Mouse (Mus musculus) brain, embryonic 14.5 days (tissue): ENCODE measurements around the gene Ptpra.

ENCODE experiments used
- CTCF ChIP-seq: fragments of 200-500 bp; IDR thresholded peaks from 2 replicates; pipeline ENCODE4 v1.5.1; 2012; ENCODE audit warnings: inconsistent platforms, mild to moderate bottlenecking, moderate library complexity, borderline replicate concordance; ENCODE audit not compliant: insufficient read depth, insufficient read length; ENCODE audit errors: extremely low read depth
- POLR2A ChIP-seq: fragments of 200-500 bp; IDR thresholded peaks from 2 replicates; pipeline ENCODE4 v1.6.1; 2012; ENCODE audit warnings: mild to moderate bottlenecking, inconsistent platforms, borderline replicate concordance; ENCODE audit not compliant: poor library complexity, insufficient read depth, insufficient read length, severe bottlenecking; ENCODE audit errors: extremely low read depth

DNA sequence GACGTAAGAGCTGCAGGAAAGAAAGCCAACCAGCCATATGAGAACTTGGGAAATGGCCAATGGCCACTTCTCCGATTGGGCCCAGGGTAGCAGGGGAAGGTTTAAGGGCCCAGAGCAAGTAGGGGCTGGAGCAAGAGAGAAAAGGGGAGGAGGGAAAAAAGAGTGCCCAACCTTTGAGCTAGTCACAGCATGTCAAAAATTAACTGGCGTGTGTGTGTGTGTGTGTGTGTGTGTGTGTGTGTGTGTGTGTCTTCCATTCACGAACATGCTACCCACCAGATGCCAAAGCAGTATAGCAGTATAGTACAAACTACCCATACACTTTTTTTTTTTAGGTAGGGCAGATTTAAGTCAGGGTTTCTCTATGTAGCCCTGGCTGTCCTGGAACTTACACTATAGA lies 118.8 kb downstream of the Ptpra start:
- TF ChIP-seq POLR2A (no peak), CTCF (no peak)
